Mouse (Mus musculus) ES-CJ7 (cell line): ENCODE results near the gene Npr3.
"Not testable (repeated sequence)": the region's sequence is repeated elsewhere in the genome, so short reads cannot be mapped to it uniquely, and the experiment has no call there.

Experiments
- DNase-seq: peaks from one replicate; pipeline ENCODE4 v3.0.0; 2011; ENCODE audit warnings: low read depth, low spot score

Npr3 gene

GRCm38 (mm10) chr15:11882508-11883205, 24.4 kb downstream of the Npr3 start:
- DNase-seq = peak; percentile 22

GRCm38 (mm10) chr15:11881822-11882221, 25.3 kb downstream of the Npr3 start:
- no peak for DNase-seq

GRCm38 (mm10) chr15:11878334-11878733, 28.8 kb downstream of the Npr3 start:
- DNase-seq = no peak

- no peak for DNase-seq
Measured at GRCm38 (mm10) chr15:11877273-11877672, 29.8 kb downstream of the Npr3 start.

- no peak for DNase-seq
Measured at GRCm38 (mm10) chr15:11866918-11867317, 40.2 kb downstream of the Npr3 start.

GRCm38 (mm10) chr15:11863540-11863818, 43.6 kb downstream of the Npr3 start:
- no peak for DNase-seq

- DNase-seq = no peak
Measured at GRCm38 (mm10) chr15:11862785-11863539, 44.1 kb downstream of the Npr3 start.

GRCm38 (mm10) chr15:11862253-11862652, 44.8 kb downstream of the Npr3 start:
- no peak for DNase-seq

- DNase-seq = peak; percentile 84
Measured at GRCm38 (mm10) chr15:11860259-11860658, 46.8 kb downstream of the Npr3 start.

GRCm38 (mm10) chr15:11859829-11860228, 47.3 kb downstream of the Npr3 start:
- no peak for DNase-seq

GRCm38 (mm10) chr15:11858411-11858810, 48.7 kb downstream of the Npr3 start:
- no peak for DNase-seq

- no peak for DNase-seq
Measured at GRCm38 (mm10) chr15:11845204-11846062, 61.7 kb downstream of the Npr3 start.

GRCm38 (mm10) chr15:11844115-11844514, 63.0 kb downstream of the Npr3 start:
- no peak for DNase-seq

GRCm38 (mm10) chr15:11841828-11842227, 65.3 kb downstream of the Npr3 start:
- DNase-seq = no peak

- peak; percentile 9 for DNase-seq
Measured at GRCm38 (mm10) chr15:11835913-11836312, 71.2 kb downstream of the Npr3 start.

- DNase-seq = not testable (repeated sequence)
Measured at GRCm38 (mm10) chr15:11822347-11822746, 84.7 kb downstream of the Npr3 start.

GRCm38 (mm10) chr15:11815551-11815950, 91.5 kb downstream of the Npr3 start:
- no peak for DNase-seq

GRCm38 (mm10) chr15:11803576-11803975, 103.5 kb downstream of the Npr3 start:
- no peak for DNase-seq

GRCm38 (mm10) chr15:11801863-11802722, 105.0 kb downstream of the Npr3 start:
- no peak for DNase-seq

GRCm38 (mm10) chr15:11794632-11795031, 112.5 kb downstream of the Npr3 start:
- DNase-seq = no peak
